Comparison of ENCODE assay signal across 9 mouse cellular contexts in genomic region chr15:77254636-77255035, GRCm38 (mm10). TPM values are rescaled to one million over a fixed set of nuclear protein-coding genes. Genes with fewer than 3 reads are reported as not detected.
DNase-seq lines count a peak whose midpoint lies in the region; ATAC-seq and TF ChIP-seq lines count a peak whose summit lies in the region.
"Had no signal": no experiment of that assay in that cellular context is flagged by ENCODE, and none has a peak within 500 bp of the region (broad histone marks: within the 10 kb centered on the region; RNA-seq: fewer than 3 reads in every experiment).

No protein-coding gene starts in this region.

- H3K4me2 ChIP-seq in lung, embryonic 16.5 days (ENCODE audit: low read depth, low read length) = no peak overlapping the region
- no peak overlapping the region for H3K4me2 ChIP-seq in lung, postnatal 0 days (replicated peaks; ENCODE audit: low read depth, low read length)
- peak overlapping the region; percentile 42 for H3K4me2 ChIP-seq in limb, embryonic 12.5 days
- no peak overlapping the region for H3K4me2 ChIP-seq in stomach, postnatal 0 days (replicated peaks; ENCODE audit: low read depth)

- H3K4me3 ChIP-seq in lung, embryonic 16.5 days (ENCODE audit: low read length) = no peak overlapping the region
- H3K4me3 ChIP-seq in lung, postnatal 0 days (ENCODE audit: low read depth, low read length) = no peak overlapping the region
- no peak overlapping the region for H3K4me3 ChIP-seq in heart, embryonic 10.5 days
- no peak overlapping the region for H3K4me3 ChIP-seq in limb, embryonic 12.5 days (replicated peaks)
- H3K4me3 ChIP-seq in stomach, postnatal 0 days (ENCODE audit: low read depth, low read length) = no peak overlapping the region
- H3K4me3 ChIP-seq: myocyte had no signal

- H3K4me1 ChIP-seq in lung, embryonic 16.5 days (replicated peaks; ENCODE audit: control insufficient read depth, insufficient read depth, low read length) = peaks cover 20% of the 10 kb centered on the region
- peaks cover 13% of the 10 kb centered on the region; the same call in 1 of the 2 replicates for H3K4me1 ChIP-seq in lung, postnatal 0 days (ENCODE audit: insufficient read depth, low read depth, low read length)
- peaks cover 62% of the 10 kb centered on the region for H3K4me1 ChIP-seq in heart, embryonic 10.5 days
- H3K4me1 ChIP-seq in limb, embryonic 12.5 days (replicated peaks) = peaks cover 95% of the 10 kb centered on the region
- H3K4me1 ChIP-seq in stomach, postnatal 0 days (replicated peaks; ENCODE audit: control insufficient read depth, insufficient read depth) = peaks cover 10% of the 10 kb centered on the region; the same call in 1 of the 2 replicates

- TF ChIP-seq CTCF in lung, postnatal 0 days (IDR thresholded peaks at IDR 0.05) = no peak
- no peak for TF ChIP-seq CTCF in stomach, postnatal 0 days (IDR thresholded peaks at IDR 0.05; ENCODE audit: low read depth)

- DNase-seq in lung, postnatal 0 days (ENCODE audit: low spot score) = no peak
- no peak for DNase-seq in heart, embryonic 10.5 days (ENCODE audit: low spot score)
- DNase-seq in stomach, postnatal 0 days (ENCODE audit: low spot score) = no peak
- DNase-seq in ovary, postnatal 14 days (ENCODE audit: low spot score) = no peak
- DNase-seq in right cerebral cortex, postnatal 36 days (ENCODE audit: low spot score in 2 of 2) = no peak
- DNase-seq in ovary, postnatal 36 days (ENCODE audit: low spot score) = no peak

- H3K27me3 ChIP-seq in lung, embryonic 16.5 days (ENCODE audit: control insufficient read depth, insufficient read depth, low read depth, low read length) = no peaks in the 10 kb centered on the region
- no peaks in the 10 kb centered on the region for H3K27me3 ChIP-seq in lung, postnatal 0 days (replicated peaks; ENCODE audit: insufficient read depth, low read length)
- H3K27me3 ChIP-seq in heart, embryonic 10.5 days (ENCODE audit: insufficient read depth, poor library complexity, severe bottlenecking) = no peaks in the 10 kb centered on the region
- no peaks in the 10 kb centered on the region for H3K27me3 ChIP-seq in limb, embryonic 12.5 days
- H3K27me3 ChIP-seq in stomach, postnatal 0 days (ENCODE audit: control insufficient read depth, insufficient read depth, low read length) = no peaks in the 10 kb centered on the region

- no peaks in the 10 kb centered on the region for H3K36me3 ChIP-seq in lung, embryonic 16.5 days (ENCODE audit: control insufficient read depth, insufficient read depth, low read length)
- H3K36me3 ChIP-seq in lung, postnatal 0 days (ENCODE audit: insufficient read depth, low read length) = no peaks in the 10 kb centered on the region
- no peaks in the 10 kb centered on the region for H3K36me3 ChIP-seq in heart, embryonic 10.5 days
- no peaks in the 10 kb centered on the region for H3K36me3 ChIP-seq in limb, embryonic 12.5 days
- H3K36me3 ChIP-seq in stomach, postnatal 0 days (ENCODE audit: control insufficient read depth, insufficient read depth, low read length) = no peaks in the 10 kb centered on the region

- ATAC-seq in lung, embryonic 16.5 days (ENCODE audit: low read depth) = peak; percentile 46; the same call in 1 of the 2 replicates
- ATAC-seq in lung, postnatal 0 days = no peak
- peak; percentile 77 for ATAC-seq in limb, embryonic 12.5 days (ENCODE audit: insufficient number of reproducible peaks, insufficient read depth, low FRiP score, low TSS enrichment, low read depth)
- peak; percentile 70; the same call in 1 of the 2 replicates for ATAC-seq in stomach, postnatal 0 days (ENCODE audit: low FRiP score, low TSS enrichment)

- H3K27ac ChIP-seq in lung, embryonic 16.5 days (ENCODE audit: low read length) = peak overlapping the region; percentile 26
- no peak overlapping the region for H3K27ac ChIP-seq in lung, postnatal 0 days (ENCODE audit: low read length)
- H3K27ac ChIP-seq in heart, embryonic 10.5 days = peak overlapping the region; percentile 76; the same call in 1 of the 2 replicates
- H3K27ac ChIP-seq in limb, embryonic 12.5 days = peak overlapping the region; percentile 98
- peak overlapping the region; percentile 58; the same call in 1 of the 2 replicates for H3K27ac ChIP-seq in stomach, postnatal 0 days (replicated peaks)

- no peak overlapping the region for H3K9ac ChIP-seq in lung, embryonic 16.5 days (ENCODE audit: low read length)
- H3K9ac ChIP-seq in lung, postnatal 0 days (replicated peaks; ENCODE audit: low read depth) = no peak overlapping the region
- H3K9ac ChIP-seq in limb, embryonic 12.5 days (replicated peaks) = no peak overlapping the region
- no peak overlapping the region for H3K9ac ChIP-seq in stomach, postnatal 0 days (ENCODE audit: low read length)

- WGBS in lung, embryonic 16.5 days = 7% methylated on average over 1 of the region's 1 CpGs
- 19% methylated on average over 1 of the region's 1 CpGs for WGBS in lung, postnatal 0 days
- WGBS in heart, embryonic 10.5 days = 39% methylated on average over 1 of the region's 1 CpGs
- WGBS in limb, embryonic 12.5 days = 3% methylated on average over 1 of the region's 1 CpGs
- 15% methylated on average over 1 of the region's 1 CpGs for WGBS in stomach, postnatal 0 days

- H3K9me3 ChIP-seq in lung, embryonic 16.5 days (ENCODE audit: control insufficient read depth, low read length) = no peaks in the 10 kb centered on the region
- H3K9me3 ChIP-seq in lung, postnatal 0 days (ENCODE audit: low read length) = no peaks in the 10 kb centered on the region
- no peaks in the 10 kb centered on the region for H3K9me3 ChIP-seq in heart, embryonic 10.5 days
- H3K9me3 ChIP-seq in limb, embryonic 12.5 days = no peaks in the 10 kb centered on the region
- H3K9me3 ChIP-seq in stomach, postnatal 0 days (ENCODE audit: control insufficient read depth, low read length) = no peaks in the 10 kb centered on the region

- TF ChIP-seq EP300 in lung, postnatal 0 days (IDR thresholded peaks at IDR 0.05) = no peak
- no peak for TF ChIP-seq EP300 in stomach, postnatal 0 days (optimal IDR thresholded peaks at IDR 0.05)

RNA-seq across cellular contexts. Expression of gene Rbfox2, which starts 52.2 kb away (rescaled TPM):
- 39.1 and 41.9 TPM in 2 replicates for polyA plus RNA-seq in lung, embryonic 16.5 days (2015; fragmentation: Nextera tagmentation; extraction: Ambion mirVana)
- 17.4 and 18.8 TPM in 2 replicates for polyA plus RNA-seq in lung, postnatal 0 days (2015; fragmentation: Nextera tagmentation; extraction: Ambion mirVana)
- 76.2 and 96.5 TPM in 2 replicates for polyA plus RNA-seq in heart, embryonic 10.5 days (2016; fragmentation: Nextera tagmentation; extraction: Ambion mirVana)
- polyA plus RNA-seq in limb, embryonic 12.5 days (2016; fragmentation: Nextera tagmentation; extraction: Ambion mirVana) = 78.4 and 79.3 TPM in 2 replicates
- polyA plus RNA-seq in stomach, postnatal 0 days (2015; fragmentation: Nextera tagmentation; extraction: Ambion mirVana) = 23.2 and 24.4 TPM in 2 replicates
